Mouse (Mus musculus) layer of hippocampus, adult 8-10 months (tissue): Measurements from ENCODE around the gene Ms4a4b. TPM values are rescaled to one million over a fixed set of nuclear protein-coding genes. Genes with fewer than 3 reads are reported as not detected.
"Not testable (repeated sequence)": the region's sequence is repeated elsewhere in the genome, so short reads cannot be mapped to it uniquely, and the experiment has no call there.

Source experiments
- DNase-seq, 2 experiments: peaks; one replicate each; pipeline ENCODE4 v3.0.0; 2022; ENCODE audit warnings: low spot score in 2 of 2
- total RNA-seq, 4 experiments: library from RNA; stranded (reverse); gene quantifications; 2 replicates each; pipeline ENCODE4 v1.2.4; 2022

The Ms4a4b gene
- total RNA-seq = under 1 TPM in 1 of 4 experiments, not detected in 3; 0.66 TPM

DNA sequence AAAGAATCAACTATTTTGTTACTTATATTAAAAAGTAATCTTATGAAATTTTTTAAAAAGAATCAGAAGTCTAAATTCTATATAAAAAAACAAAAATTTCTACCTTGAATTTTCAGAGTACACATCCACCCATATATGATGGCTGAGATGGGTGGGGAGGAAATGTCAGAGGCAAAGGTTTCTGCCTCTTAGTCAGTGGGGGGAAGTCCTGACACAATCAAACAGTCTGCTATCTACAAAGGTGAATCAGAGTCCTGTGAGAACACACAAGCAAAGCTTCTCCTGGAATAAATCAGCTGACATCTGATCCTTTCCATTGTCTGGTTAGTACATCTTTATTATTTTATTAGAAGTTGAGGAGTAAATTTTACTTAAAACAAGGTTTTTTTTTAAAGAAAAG lies at the start of gene Ms4a4b:
Ms4a4b (plus strand) TSS at position 216 of the 400 bp plus-strand sequence.
- DNase-seq = no peak

- no peak for DNase-seq
Measured at GRCm38 (mm10) chr19:11395769-11396168, 47.6 kb upstream of the Ms4a4b start.

GRCm38 (mm10) chr19:11404527-11404926 lies 38.8 kb upstream of the Ms4a4b start, which contains the start of gene Ms4a4c:
Gene Ms4a4c (plus strand): TSS chr19:11404770.
- no peak for DNase-seq

- DNase-seq = no peak
Measured at GRCm38 (mm10) chr19:11407428-11407827, 35.9 kb upstream of the Ms4a4b start.

DNA sequence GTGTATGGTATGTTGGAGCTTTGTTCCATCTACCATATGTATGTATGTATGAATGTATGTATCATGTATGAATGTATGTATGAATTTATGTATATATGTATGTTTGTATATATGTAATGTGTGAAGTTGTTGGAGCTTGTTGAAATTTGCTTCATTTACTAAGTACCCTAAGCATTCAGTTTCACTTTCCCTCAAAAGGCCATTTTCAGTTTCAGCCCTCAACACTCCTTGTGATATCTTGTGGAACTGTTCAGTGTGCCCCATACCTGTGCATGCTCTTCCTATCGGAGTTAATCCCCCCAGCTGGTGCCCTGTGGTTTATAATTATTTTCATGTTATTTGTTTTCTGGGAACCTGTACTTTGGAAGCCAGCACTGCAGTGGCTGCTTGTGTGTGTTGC lies 34.8 kb upstream of the Ms4a4b start:
- no peak for DNase-seq

GRCm38 (mm10) chr19:11411640-11412039 lies 31.7 kb upstream of the Ms4a4b start:
- DNase-seq = no peak

GRCm38 (mm10) chr19:11414084-11414483 lies 29.3 kb upstream of the Ms4a4b start:
- no peak for DNase-seq

- no peak for DNase-seq
Measured at GRCm38 (mm10) chr19:11415581-11415980, 27.8 kb upstream of the Ms4a4b start.

DNA sequence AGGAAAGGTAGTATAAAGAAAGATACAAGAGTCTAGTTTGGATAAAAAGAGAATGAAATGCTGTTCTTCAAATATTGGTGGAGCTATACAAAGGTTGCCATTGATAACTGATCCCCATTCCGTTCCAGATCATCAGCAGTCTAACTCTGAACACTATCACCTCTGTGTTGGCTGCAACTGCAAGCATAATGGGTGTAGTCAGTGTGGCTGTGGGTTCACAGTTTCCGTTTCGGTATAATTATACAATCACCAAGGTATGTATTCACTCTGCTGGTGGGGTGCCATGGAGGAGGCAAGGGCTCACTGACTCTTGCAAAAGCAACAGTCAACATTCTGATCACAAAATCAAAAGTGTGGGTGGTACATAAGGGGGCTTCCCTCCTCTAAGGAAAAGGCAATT lies 24.5 kb upstream of the Ms4a4b start:
- not testable (repeated sequence) for DNase-seq

- not testable (repeated sequence) for DNase-seq
Measured at GRCm38 (mm10) chr19:11431209-11431608, 12.1 kb upstream of the Ms4a4b start.

DNA sequence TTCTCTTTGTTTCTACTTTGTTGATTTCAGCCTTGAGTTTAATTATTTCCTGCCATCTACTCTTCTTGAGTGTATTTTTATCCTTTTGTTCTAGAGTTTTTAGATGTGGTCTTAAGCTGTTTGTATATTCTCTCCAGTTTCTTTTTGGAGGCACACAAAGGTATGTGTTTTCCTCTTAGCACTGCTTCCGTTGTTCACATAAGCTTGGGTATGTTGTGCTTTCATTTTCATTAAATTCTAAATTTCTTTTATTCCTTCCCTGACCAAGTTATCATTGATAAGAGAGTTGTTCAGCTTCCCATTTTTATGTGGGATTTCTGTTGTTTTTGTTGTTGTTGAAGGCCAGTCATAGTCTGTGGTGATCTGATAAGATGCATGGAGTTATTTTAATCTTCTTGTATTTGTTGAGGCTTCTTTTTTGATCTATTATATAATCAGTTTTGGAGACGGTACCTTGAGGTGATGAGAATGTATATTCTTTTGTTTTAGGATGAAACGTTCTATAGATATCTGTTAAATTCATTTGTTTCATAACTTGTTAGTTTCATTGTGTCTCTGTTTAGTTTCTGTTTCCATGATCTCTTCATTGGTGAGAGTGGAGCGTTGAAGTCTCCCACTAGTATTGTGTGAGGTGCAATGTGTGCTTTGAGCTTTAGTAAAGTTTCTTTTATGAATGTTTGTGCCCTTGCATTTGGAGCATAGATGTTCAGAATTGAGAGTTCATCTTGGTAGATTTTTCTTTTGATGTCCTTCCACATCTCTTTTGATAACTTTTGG lies 8.1 kb upstream of the Ms4a4b start:
- no peak for DNase-seq

GRCm38 (mm10) chr19:11443964-11444363 lies 611 bp downstream of the Ms4a4b start:
- DNase-seq = no peak

DNA sequence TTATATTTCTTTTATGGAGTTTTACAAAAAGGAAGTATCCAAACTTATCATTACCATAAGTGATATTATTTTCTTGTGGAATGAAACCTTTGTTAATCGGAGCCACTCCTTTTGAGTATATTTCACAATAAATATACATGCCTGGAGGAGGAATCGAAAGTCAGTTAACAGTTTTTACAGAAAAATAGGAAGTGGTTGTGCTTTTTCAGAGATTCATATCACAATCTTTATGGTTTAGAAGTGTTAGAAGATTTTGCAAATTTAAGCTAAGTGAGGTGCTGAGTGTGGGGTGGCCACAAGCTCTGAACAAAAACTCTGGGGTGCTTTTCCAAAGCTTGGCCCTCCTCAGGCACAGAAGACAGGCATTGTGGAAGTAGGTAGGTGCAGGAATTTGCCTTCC lies 3.9 kb downstream of the Ms4a4b start:
- DNase-seq = no peak

DNA sequence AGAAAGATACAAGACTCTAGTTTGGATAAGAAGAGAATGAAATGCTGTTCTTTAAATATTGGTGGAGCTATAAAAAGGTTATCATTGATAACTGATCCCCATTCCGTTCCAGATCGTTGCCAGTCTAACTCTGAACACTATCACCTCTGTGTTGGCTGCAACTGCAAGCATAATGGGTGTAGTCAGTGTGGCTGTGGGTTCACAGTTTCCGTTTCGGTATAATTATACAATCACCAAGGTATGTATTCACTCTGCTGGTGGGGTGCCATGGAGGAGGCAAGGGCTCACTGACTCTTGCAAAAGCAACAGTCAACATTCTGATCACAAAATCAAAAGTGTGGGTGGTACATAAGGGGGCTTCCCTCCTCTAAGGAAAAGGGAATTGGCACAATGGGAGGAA lies 15.7 kb downstream of the Ms4a4b start:
- not testable (repeated sequence) for DNase-seq

- not testable (repeated sequence) for DNase-seq
Measured at GRCm38 (mm10) chr19:11464795-11465194, 21.4 kb downstream of the Ms4a4b start.

DNA sequence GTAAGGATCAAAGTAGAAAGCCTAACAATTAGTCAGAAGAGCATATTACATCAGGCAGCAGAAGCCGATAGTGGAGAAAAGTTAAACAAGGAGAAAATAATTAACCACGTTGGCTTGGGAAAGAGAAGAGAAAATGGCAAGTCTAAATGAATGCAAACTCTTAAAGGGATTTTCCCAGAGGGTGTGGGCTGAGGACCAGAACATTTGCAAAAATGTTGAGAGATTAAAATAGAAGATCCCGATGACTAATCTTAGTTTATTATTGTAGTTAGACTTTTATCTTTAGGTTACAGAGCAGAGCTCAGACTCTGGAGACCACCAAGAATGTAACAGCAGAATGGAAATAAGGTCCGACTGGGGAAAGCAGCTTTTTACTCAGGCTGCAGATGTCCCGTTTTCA lies 23.1 kb downstream of the Ms4a4b start:
- no peak for DNase-seq

DNA sequence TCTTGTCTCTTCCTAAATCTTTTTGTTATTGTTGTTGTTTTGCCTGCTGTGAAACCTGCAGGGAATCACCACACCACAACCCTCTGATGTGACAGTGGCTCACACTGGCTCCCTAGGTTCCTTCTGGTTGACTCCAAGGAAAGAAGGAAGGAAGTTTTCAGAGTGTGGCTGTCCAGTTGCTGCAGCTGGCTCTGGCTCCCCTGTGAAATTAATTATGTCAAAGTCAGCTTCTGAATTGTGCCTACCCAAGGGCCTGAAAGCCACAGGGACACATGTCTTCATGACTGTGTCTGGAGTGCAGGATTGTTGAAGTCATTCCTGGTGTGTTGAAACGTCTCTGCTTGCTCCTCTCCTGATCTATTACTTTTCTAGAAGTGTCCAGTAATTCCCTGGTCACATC lies 25.0 kb downstream of the Ms4a4b start:
- DNase-seq = not testable (repeated sequence)

DNA sequence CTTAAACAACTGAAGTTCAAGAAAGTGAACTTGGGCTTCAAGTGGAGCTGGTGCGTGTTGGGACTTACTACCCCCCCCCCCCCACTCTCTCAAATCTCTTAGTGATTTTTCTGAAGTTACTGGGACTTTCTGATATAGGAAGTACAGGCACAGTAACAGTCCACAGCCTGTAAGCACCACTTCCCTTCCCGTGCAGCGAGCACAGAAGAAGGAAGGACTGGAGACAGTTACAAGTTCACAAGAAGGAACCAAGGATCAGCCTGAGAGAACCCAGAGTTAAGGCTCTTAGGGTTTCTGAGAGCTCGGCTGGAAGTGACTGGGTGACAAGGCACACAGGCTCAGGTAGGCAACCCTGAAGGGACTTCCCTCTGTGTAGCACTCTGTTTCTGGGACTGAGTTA lies 25.9 kb downstream of the Ms4a4b start, which contains the start of gene Ms4a6c:
Ms4a6c (plus strand) TSS at position 152 of the 400 bp plus-strand sequence.
- not testable (repeated sequence) for DNase-seq

GRCm38 (mm10) chr19:11479714-11480113 lies 36.4 kb downstream of the Ms4a4b start:
- no peak for DNase-seq

DNA sequence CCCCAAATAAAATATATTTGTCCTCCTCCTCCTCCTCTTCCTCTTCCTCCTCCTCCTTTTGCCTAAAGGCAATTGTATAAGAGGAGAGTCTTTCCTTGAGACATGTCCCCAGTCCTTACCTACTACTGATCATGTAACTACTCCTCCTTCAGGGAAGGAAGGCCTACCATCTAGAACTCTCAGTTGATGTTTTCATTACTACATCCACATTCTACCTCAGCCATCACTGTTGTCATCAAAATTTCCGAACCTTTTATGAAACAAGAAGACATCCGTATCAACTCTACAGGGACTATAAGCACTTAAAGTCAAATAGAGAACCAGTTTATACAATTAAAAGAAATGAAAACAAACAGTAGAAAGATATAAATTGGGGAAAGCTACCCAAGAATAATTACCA lies 39.3 kb downstream of the Ms4a4b start:
- DNase-seq = no peak

GRCm38 (mm10) chr19:11483941-11484340 lies 40.6 kb downstream of the Ms4a4b start:
- no peak for DNase-seq

DNA sequence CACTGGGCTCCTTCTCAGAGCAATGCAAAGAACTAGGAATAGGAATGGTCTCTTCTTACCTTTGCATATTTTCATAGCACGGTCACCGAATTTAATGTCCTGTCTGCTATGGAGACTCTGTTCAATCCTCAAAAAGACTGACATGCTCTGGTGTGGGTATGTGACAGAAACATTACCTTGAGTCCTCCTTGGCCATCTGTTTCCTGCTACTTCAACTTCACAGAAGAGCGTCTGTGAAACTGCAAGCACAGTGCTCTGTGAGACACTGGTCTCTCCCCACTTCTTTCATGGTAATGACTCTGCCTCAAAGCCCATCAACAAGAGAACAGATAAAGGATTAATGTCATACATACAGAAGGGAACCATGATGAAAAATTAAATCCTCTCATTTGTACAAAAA lies 41.0 kb downstream of the Ms4a4b start:
- DNase-seq = no peak

DNA sequence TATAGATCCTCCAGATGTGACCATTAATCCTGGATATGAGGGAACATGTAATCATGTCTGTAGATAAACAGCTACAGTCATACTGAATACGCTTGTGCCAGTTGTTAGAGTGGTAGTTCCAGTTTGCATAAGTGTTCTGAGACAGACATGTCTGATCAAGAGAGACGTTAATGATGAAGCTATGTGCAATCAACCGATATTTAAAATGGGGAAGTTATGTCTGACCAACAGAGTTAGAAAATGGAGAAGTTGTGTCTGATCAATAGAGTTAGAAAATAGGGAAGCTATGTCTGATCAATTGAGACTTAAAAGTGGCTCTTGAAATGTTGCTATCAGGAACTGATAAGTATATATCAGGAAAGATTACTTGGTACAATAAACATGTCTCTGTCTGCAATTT lies 41.9 kb downstream of the Ms4a4b start:
- DNase-seq = no peak
